Mouse (Mus musculus) cerebellum, adult 2 months (tissue): ENCODE results near the gene Unc80.

Source experiments
- CTCF ChIP-seq: fragments of 200-500 bp; IDR thresholded peaks from 2 replicates; pipeline ENCODE4 v1.5.1; 2011; ENCODE audit warnings: low read depth, mild to moderate bottlenecking, control low read depth, low read length, moderate library complexity, borderline replicate concordance; ENCODE audit not compliant: insufficient read depth
- POLR2A ChIP-seq: fragments of 200-500 bp; IDR thresholded peaks from 2 replicates; pipeline ENCODE4 v1.6.1; 2011; ENCODE audit warnings: low read length, control low read depth, borderline replicate concordance; ENCODE audit not compliant: insufficient read depth

DNA sequence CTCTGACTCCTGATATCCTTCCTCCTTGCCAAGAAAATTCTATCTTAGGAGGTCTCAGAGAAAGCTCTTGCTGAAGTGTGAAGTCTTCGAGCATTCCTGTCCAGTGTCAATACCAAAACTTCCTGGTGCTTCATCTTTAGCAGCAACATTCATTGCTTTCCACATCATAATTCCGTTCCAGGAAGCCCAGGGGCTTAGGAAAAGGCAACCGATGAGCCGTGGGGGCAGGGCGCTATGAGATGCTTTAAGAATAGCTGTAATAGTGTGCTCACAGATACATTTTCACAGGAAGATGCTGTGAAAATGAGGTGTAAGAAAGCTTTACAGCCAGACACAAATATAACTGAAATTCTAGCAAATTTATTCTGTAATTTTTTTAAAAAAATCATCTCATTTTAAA lies 42.1 kb upstream of the Unc80 start:
- TF ChIP-seq CTCF (no peak), POLR2A (no peak)
